In genomic region chr10:44328347-44328746, GRCm38 (mm10) we compare ENCODE assay signal across 9 mouse cellular contexts.
DNase-seq lines count a peak whose midpoint lies in the region; ATAC-seq and TF ChIP-seq lines count a peak whose summit lies in the region.
"Had no signal": no experiment of that assay in that cellular context is flagged by ENCODE, and none has a peak within 500 bp of the region (broad histone marks: within the 10 kb centered on the region; RNA-seq: fewer than 3 reads in every experiment).

No protein-coding gene starts in this region.

- intact Hi-C loops in left cerebral cortex, postnatal 10 days (cut with DNase I), result loop anchor here (10.0 kb wide), 1 partner anchor 666 kb away; no protein-coding TSS in a partner anchor

- H3K4me2 ChIP-seq in intestine, embryonic 14.5 days (ENCODE audit: low read length), result no peak overlapping the region
- no peak overlapping the region for H3K4me2 ChIP-seq in intestine, embryonic 16.5 days (ENCODE audit: low read depth, low read length)
- H3K4me2 ChIP-seq in embryonic facial prominence, embryonic 11.5 days (ENCODE audit: low read depth, low read length), result no peak overlapping the region
- H3K4me2 ChIP-seq: liver, embryonic 15.5 days had no signal

- H3K36me3 ChIP-seq in intestine, embryonic 14.5 days (ENCODE audit: control insufficient read depth, insufficient read depth, low read length), result no peaks in the 10 kb centered on the region; the same call in 1 of the 2 replicates
- H3K36me3 ChIP-seq in intestine, embryonic 16.5 days (ENCODE audit: control insufficient read depth, insufficient read depth, low read length), result no peaks in the 10 kb centered on the region
- peaks cover 0 to 5% of the 10 kb centered on the region in 2 experiments for H3K36me3 ChIP-seq in MEL (ENCODE audit: control insufficient read depth in 1 of 2, insufficient read depth in 2 of 2, low read length in 2 of 2)
- H3K36me3 ChIP-seq in embryonic facial prominence, embryonic 11.5 days (replicated peaks; ENCODE audit: control insufficient read depth, insufficient read depth, low read depth, low read length), result no peaks in the 10 kb centered on the region
- H3K36me3 ChIP-seq: liver, embryonic 15.5 days had no signal

- no peak for TF ChIP-seq POLR2A in MEL (IDR thresholded peaks at IDR 0.05; ENCODE audit: control insufficient read depth in 1 of 2, insufficient read depth in 1 of 2, low read depth in 1 of 2, low read length in 2 of 2, poor library complexity in 1 of 2)

- no peak overlapping the region for H3K27ac ChIP-seq in intestine, embryonic 14.5 days (ENCODE audit: low read depth)
- no peak overlapping the region for H3K27ac ChIP-seq in intestine, embryonic 16.5 days (ENCODE audit: low read length)
- no peak overlapping the region for H3K27ac ChIP-seq in MEL (ENCODE audit: control insufficient read depth, low read depth, low read length)
- no peak overlapping the region for H3K27ac ChIP-seq in embryonic facial prominence, embryonic 11.5 days (replicated peaks; ENCODE audit: low read depth, low read length)
- H3K27ac ChIP-seq: liver, embryonic 15.5 days had no signal

- no peak for TF ChIP-seq EP300 in MEL (IDR thresholded peaks at IDR 0.05; ENCODE audit: low read depth in 1 of 2, low read length in 2 of 2)

- peak in 2 of 3 experiments; percentile 26 to 68; a peak in 3 of 6 replicates for TF ChIP-seq CTCF in MEL (IDR thresholded peaks at IDR 0.05 in 2 of 3, conservative IDR thresholded peaks at IDR 0.05 in 1 of 3; ENCODE audit: control insufficient read depth in 1 of 3, insufficient read depth in 1 of 3, low read depth in 2 of 3, low read length in 3 of 3, poor library complexity in 1 of 3, severe bottlenecking in 1 of 3)

- H3K79me2 ChIP-seq in MEL (ENCODE audit: control insufficient read depth, insufficient read depth, low read length, poor library complexity), result no peaks in the 10 kb centered on the region

- peak; percentile 28 to 80 for DNase-seq in adrenal gland, adult (ENCODE audit: inconsistent age in 2 of 2, low spot score in 1 of 2)
- no peak for DNase-seq in adrenal gland, adult 2 months
- DNase-seq in intestine, embryonic 14.5 days (ENCODE audit: low spot score), result peak; percentile 76
- peak; percentile 58 for DNase-seq in MEL (ENCODE audit: low read depth, low spot score)
- peak; percentile 74 for DNase-seq in embryonic facial prominence, embryonic 11.5 days (ENCODE audit: low spot score)
- peak; percentile 45 to 63 for DNase-seq in left cerebral cortex, postnatal 10 days (ENCODE audit: extremely low spot score in 1 of 2, low spot score in 2 of 2)
- peak; percentile 19 to 22 for DNase-seq in right cerebral cortex, postnatal 36 days (ENCODE audit: low spot score in 2 of 2)

- ATAC-seq in intestine, embryonic 14.5 days (replicated peaks; ENCODE audit: low FRiP score, low TSS enrichment, low read depth), result no peak
- no peak for ATAC-seq in intestine, embryonic 16.5 days
- ATAC-seq in embryonic facial prominence, embryonic 11.5 days (replicated peaks; ENCODE audit: insufficient number of reproducible peaks, low FRiP score, low TSS enrichment, low read depth), result no peak

- H3K27me3 ChIP-seq in intestine, embryonic 14.5 days (replicated peaks; ENCODE audit: control insufficient read depth, insufficient read depth, low read length), result no peaks in the 10 kb centered on the region
- no peaks in the 10 kb centered on the region for H3K27me3 ChIP-seq in intestine, embryonic 16.5 days (replicated peaks; ENCODE audit: control insufficient read depth, insufficient read depth, low read length)
- H3K27me3 ChIP-seq in MEL (ENCODE audit: control insufficient read depth in 1 of 2, insufficient read depth in 2 of 2, low read length in 2 of 2), result no peaks in the 10 kb centered on the region
- H3K27me3 ChIP-seq in embryonic facial prominence, embryonic 11.5 days (ENCODE audit: control insufficient read depth, insufficient read depth, low read length), result no peaks in the 10 kb centered on the region
- H3K27me3 ChIP-seq: liver, embryonic 15.5 days had no signal

- no peaks in the 10 kb centered on the region for H3K4me1 ChIP-seq in intestine, embryonic 14.5 days (replicated peaks; ENCODE audit: control insufficient read depth, insufficient read depth, low read length)
- H3K4me1 ChIP-seq in intestine, embryonic 16.5 days (ENCODE audit: control insufficient read depth, insufficient read depth, low read length), result peaks cover 2% of the 10 kb centered on the region; the same call in 1 of the 2 replicates
- H3K4me1 ChIP-seq in MEL (ENCODE audit: control insufficient read depth in 1 of 2, insufficient read depth in 2 of 2, low read length in 2 of 2), result peaks cover 5% of the 10 kb centered on the region in 2 experiments; a peak in 3 of 4 replicates
- no peaks in the 10 kb centered on the region for H3K4me1 ChIP-seq in embryonic facial prominence, embryonic 11.5 days (ENCODE audit: control insufficient read depth, insufficient read depth, low read length)

- H3K4me3 ChIP-seq in intestine, embryonic 14.5 days (ENCODE audit: low read depth, low read length), result no peak overlapping the region
- no peak overlapping the region for H3K4me3 ChIP-seq in intestine, embryonic 16.5 days (ENCODE audit: low read length)
- H3K4me3 ChIP-seq in MEL (ENCODE audit: control insufficient read depth in 1 of 2, insufficient read depth in 1 of 2, low read depth in 2 of 2, low read length in 2 of 2), result no peak overlapping the region
- no peak overlapping the region for H3K4me3 ChIP-seq in embryonic facial prominence, embryonic 11.5 days (ENCODE audit: low read depth, low read length)
- H3K4me3 ChIP-seq: liver, embryonic 15.5 days had no signal

- H3K9ac ChIP-seq in intestine, embryonic 14.5 days (ENCODE audit: low read length), result no peak overlapping the region
- no peak overlapping the region for H3K9ac ChIP-seq in intestine, embryonic 16.5 days (ENCODE audit: low read depth, low read length)
- H3K9ac ChIP-seq in MEL (ENCODE audit: control insufficient read depth, low read depth, low read length, poor library complexity, severe bottlenecking), result no peak overlapping the region
- H3K9ac ChIP-seq in embryonic facial prominence, embryonic 11.5 days (replicated peaks; ENCODE audit: low read length), result no peak overlapping the region
- H3K9ac ChIP-seq: liver, embryonic 15.5 days had no signal

- peak; percentile 92 for TF ChIP-seq RAD21 in MEL (IDR thresholded peaks at IDR 0.05; ENCODE audit: low read depth, low read length)

- no peaks in the 10 kb centered on the region for H3K9me3 ChIP-seq in intestine, embryonic 14.5 days (ENCODE audit: control insufficient read depth, low read length)
- no peaks in the 10 kb centered on the region for H3K9me3 ChIP-seq in intestine, embryonic 16.5 days (ENCODE audit: control insufficient read depth, low read length)
- no peaks in the 10 kb centered on the region for H3K9me3 ChIP-seq in MEL (replicated peaks; ENCODE audit: insufficient read depth, low read length)
- no peaks in the 10 kb centered on the region for H3K9me3 ChIP-seq in embryonic facial prominence, embryonic 11.5 days (replicated peaks; ENCODE audit: control insufficient read depth, low read length)
- H3K9me3 ChIP-seq: liver, embryonic 15.5 days had no signal

- WGBS in intestine, embryonic 14.5 days, result 50% methylated on average over 3 of the region's 3 CpGs
- 50% methylated on average over 3 of the region's 3 CpGs for WGBS in intestine, embryonic 16.5 days
- WGBS in embryonic facial prominence, embryonic 11.5 days, result 72% methylated on average over 3 of the region's 3 CpGs

TF ChIP-seq in MEL, 35 proteins besides CTCF, POLR2A, EP300 and RAD21:
- TF ChIP-seq MAFK (IDR thresholded peaks at IDR 0.05; ENCODE audit: borderline replicate concordance, low read depth, low read length) (no peak), SMC3 (IDR thresholded peaks at IDR 0.05; ENCODE audit: low read depth, low read length) (peak; percentile 90), GATA1 (IDR thresholded peaks at IDR 0.05; ENCODE audit: low read depth, low read length) (no peak), POLR2AphosphoS5 (IDR thresholded peaks at IDR 0.05; ENCODE audit: borderline replicate concordance, low read depth, low read length) (no peak), ZC3H11A (IDR thresholded peaks at IDR 0.05; ENCODE audit: low read depth, low read length) (peak; percentile 82)
